Mouse (Mus musculus): ENCODE measurements at regions not wholly inside any gene's neighbourhood (a gene's known extent, or its start where the extent isn't known, plus 50 kb on each side); places are given as distances from the start of the nearest gene placed in this dataset.
A peak's percentile ranks its signal among the peaks of the same experiment; 100 is the strongest.

- Histone ChIP-seq H3K4me2 (ENCODE audit: low read depth) (no peak overlapping the region), H3K9me3 (ENCODE audit: control insufficient read depth, low read length) (no peaks in the 10 kb centered on the region), H3K4me3 (ENCODE audit: low read depth, low read length) (no peak overlapping the region), H3K9ac (ENCODE audit: low read length) (no peak overlapping the region), H3K36me3 (ENCODE audit: control insufficient read depth, insufficient read depth, low read length) (no peaks in the 10 kb centered on the region), H3K27me3 (ENCODE audit: control insufficient read depth, insufficient read depth, low read length) (no peaks in the 10 kb centered on the region), H3K27ac (ENCODE audit: low read depth, low read length) (no peak overlapping the region), H3K4me1 (ENCODE audit: control insufficient read depth, insufficient read depth, low read length) (no peaks in the 10 kb centered on the region)
- ATAC-seq (ENCODE audit: insufficient read depth, low FRiP score, low TSS enrichment) (no peak), DNase-seq (ENCODE audit: low spot score) (no peak)
- 85% methylated on average over 3 of the region's 3 CpGs for WGBS
These were observed 782.1 kb downstream of the Nova1 start for GRCm38 (mm10) chr12:46036540-46037094.

- no peak overlapping the region for H3K4me3 ChIP-seq (ENCODE audit: low read depth, low read length)
- H3K9ac ChIP-seq (ENCODE audit: low read length) = no peak overlapping the region
- H3K27ac ChIP-seq (ENCODE audit: low read depth, low read length) = no peak overlapping the region
- no peak for DNase-seq (ENCODE audit: low spot score)
- 90% methylated on average over 5 of the region's 5 CpGs for WGBS
- no peaks in the 10 kb centered on the region for H3K27me3 ChIP-seq (ENCODE audit: control insufficient read depth, insufficient read depth, low read length)
- no peaks in the 10 kb centered on the region for H3K36me3 ChIP-seq (ENCODE audit: control insufficient read depth, insufficient read depth, low read length)
- H3K4me1 ChIP-seq (ENCODE audit: control insufficient read depth, insufficient read depth, low read length) = no peaks in the 10 kb centered on the region
- no peak overlapping the region for H3K4me2 ChIP-seq (ENCODE audit: low read depth)
- no peaks in the 10 kb centered on the region for H3K9me3 ChIP-seq (ENCODE audit: control insufficient read depth, low read length)
- ATAC-seq (ENCODE audit: insufficient read depth, low FRiP score, low TSS enrichment) = no peak
These were observed 793.5 kb downstream of the Nova1 start for GRCm38 (mm10) chr12:46025266-46025665.

GRCm38 (mm10) chr12:46021546-46021910, 797.2 kb downstream of the Nova1 start:
- H3K27ac ChIP-seq (ENCODE audit: low read depth, low read length) = 0 out of 2 replicates have a peak overlapping the region, but pooled peaks have one; percentile 29
- no peaks in the 10 kb centered on the region for H3K4me1 ChIP-seq (ENCODE audit: control insufficient read depth, insufficient read depth, low read length)
- no peak overlapping the region for H3K9ac ChIP-seq (ENCODE audit: low read length)
- DNase-seq (ENCODE audit: low spot score) (no peak), ATAC-seq (ENCODE audit: insufficient read depth, low FRiP score, low TSS enrichment) (no peak)
- H3K27me3 ChIP-seq (ENCODE audit: control insufficient read depth, insufficient read depth, low read length) = no peaks in the 10 kb centered on the region
- no peaks in the 10 kb centered on the region for H3K36me3 ChIP-seq (ENCODE audit: control insufficient read depth, insufficient read depth, low read length)
- WGBS = 79% methylated on average over 4 of the region's 4 CpGs
- H3K4me3 ChIP-seq (ENCODE audit: low read depth, low read length) = no peak overlapping the region
- no peak overlapping the region for H3K4me2 ChIP-seq (ENCODE audit: low read depth)
- no peaks in the 10 kb centered on the region for H3K9me3 ChIP-seq (ENCODE audit: control insufficient read depth, low read length)

GRCm38 (mm10) chr12:46020835-46021545, 797.7 kb downstream of the Nova1 start:
- Histone ChIP-seq H3K9me3 (ENCODE audit: control insufficient read depth, low read length) (no peaks in the 10 kb centered on the region), H3K27me3 (ENCODE audit: control insufficient read depth, insufficient read depth, low read length) (no peaks in the 10 kb centered on the region), H3K4me3 (ENCODE audit: low read depth, low read length) (no peak overlapping the region), H3K4me1 (ENCODE audit: control insufficient read depth, insufficient read depth, low read length) (no peaks in the 10 kb centered on the region), H3K36me3 (ENCODE audit: control insufficient read depth, insufficient read depth, low read length) (no peaks in the 10 kb centered on the region), H3K4me2 (ENCODE audit: low read depth) (no peak overlapping the region), H3K9ac (ENCODE audit: low read length) (no peak overlapping the region), H3K27ac (ENCODE audit: low read depth, low read length) (no peak overlapping the region)
- DNase-seq (ENCODE audit: low spot score) = no peak
- 78% methylated on average over 6 of the region's 6 CpGs for WGBS
- ATAC-seq (ENCODE audit: insufficient read depth, low FRiP score, low TSS enrichment) = 0 out of 2 replicates have a peak, but pooled peaks have one; percentile 41

GRCm38 (mm10) chr12:45977691-45978414, 840.9 kb downstream of the Nova1 start:
- no peaks in the 10 kb centered on the region for H3K4me1 ChIP-seq (ENCODE audit: control insufficient read depth, insufficient read depth, low read length)
- H3K9me3 ChIP-seq (ENCODE audit: control insufficient read depth, low read length) = no peaks in the 10 kb centered on the region
- no peak overlapping the region for H3K4me2 ChIP-seq (ENCODE audit: low read depth)
- H3K36me3 ChIP-seq (ENCODE audit: control insufficient read depth, insufficient read depth, low read length) = no peaks in the 10 kb centered on the region
- no peak overlapping the region for H3K27ac ChIP-seq (ENCODE audit: low read depth, low read length)
- no peak for DNase-seq (ENCODE audit: low spot score)
- no peak overlapping the region for H3K9ac ChIP-seq (ENCODE audit: low read length)
- H3K27me3 ChIP-seq (ENCODE audit: control insufficient read depth, insufficient read depth, low read length) = no peaks in the 10 kb centered on the region
- ATAC-seq (ENCODE audit: insufficient read depth, low FRiP score, low TSS enrichment) = no peak
- no peak overlapping the region for H3K4me3 ChIP-seq (ENCODE audit: low read depth, low read length)

- no peaks in the 10 kb centered on the region for H3K4me1 ChIP-seq (ENCODE audit: control insufficient read depth, insufficient read depth, low read length)
- ATAC-seq (ENCODE audit: insufficient read depth, low FRiP score, low TSS enrichment) (no peak), DNase-seq (ENCODE audit: low spot score) (no peak)
- no peak overlapping the region for H3K4me3 ChIP-seq (ENCODE audit: low read depth, low read length)
- H3K27me3 ChIP-seq (ENCODE audit: control insufficient read depth, insufficient read depth, low read length) = no peaks in the 10 kb centered on the region
- H3K36me3 ChIP-seq (ENCODE audit: control insufficient read depth, insufficient read depth, low read length) = no peaks in the 10 kb centered on the region
- H3K9ac ChIP-seq (ENCODE audit: low read length) = no peak overlapping the region
- no peak overlapping the region for H3K27ac ChIP-seq (ENCODE audit: low read depth, low read length)
- H3K4me2 ChIP-seq (ENCODE audit: low read depth) = no peak overlapping the region
- WGBS = 80% methylated on average over 2 of the region's 2 CpGs
- no peaks in the 10 kb centered on the region for H3K9me3 ChIP-seq (ENCODE audit: control insufficient read depth, low read length)
These were observed 842.9 kb downstream of the Nova1 start for GRCm38 (mm10) chr12:45975780-45976179.

- DNase-seq (ENCODE audit: low spot score) = no peak
- WGBS = 71% methylated on average over 2 of the region's 2 CpGs
- no peaks in the 10 kb centered on the region for H3K27me3 ChIP-seq (ENCODE audit: control insufficient read depth, insufficient read depth, low read length)
- no peak overlapping the region for H3K27ac ChIP-seq (ENCODE audit: low read depth, low read length)
- no peaks in the 10 kb centered on the region for H3K36me3 ChIP-seq (ENCODE audit: control insufficient read depth, insufficient read depth, low read length)
- no peak overlapping the region for H3K4me3 ChIP-seq (ENCODE audit: low read depth, low read length)
- H3K9me3 ChIP-seq (ENCODE audit: control insufficient read depth, low read length) = no peaks in the 10 kb centered on the region
- H3K4me1 ChIP-seq (ENCODE audit: control insufficient read depth, insufficient read depth, low read length) = no peaks in the 10 kb centered on the region
- no peak for ATAC-seq (ENCODE audit: insufficient read depth, low FRiP score, low TSS enrichment)
- no peak overlapping the region for H3K4me2 ChIP-seq (ENCODE audit: low read depth)
- H3K9ac ChIP-seq (ENCODE audit: low read length) = no peak overlapping the region
These were observed 848.3 kb downstream of the Nova1 start for GRCm38 (mm10) chr12:45970472-45970871.

- Histone ChIP-seq H3K4me3 (ENCODE audit: low read depth, low read length) (no peak overlapping the region), H3K27me3 (ENCODE audit: control insufficient read depth, insufficient read depth, low read length) (no peaks in the 10 kb centered on the region), H3K27ac (ENCODE audit: low read depth, low read length) (no peak overlapping the region), H3K36me3 (ENCODE audit: control insufficient read depth, insufficient read depth, low read length) (no peaks in the 10 kb centered on the region), H3K9me3 (ENCODE audit: control insufficient read depth, low read length) (no peaks in the 10 kb centered on the region), H3K9ac (ENCODE audit: low read length) (no peak overlapping the region), H3K4me1 (ENCODE audit: control insufficient read depth, insufficient read depth, low read length) (no peaks in the 10 kb centered on the region), H3K4me2 (ENCODE audit: low read depth) (no peak overlapping the region)
- ATAC-seq (ENCODE audit: insufficient read depth, low FRiP score, low TSS enrichment) (no peak), DNase-seq (ENCODE audit: low spot score) (no peak)
- WGBS = 88% methylated on average over 1 of the region's 1 CpGs
These were observed 848.8 kb downstream of the Nova1 start for GRCm38 (mm10) chr12:45969881-45970280.

GRCm38 (mm10) chr12:45946918-45947317, 871.8 kb downstream of the Nova1 start:
- ATAC-seq (ENCODE audit: insufficient read depth, low FRiP score, low TSS enrichment) (no peak), DNase-seq (ENCODE audit: low spot score) (no peak)

More at GRCm38 (mm10) chr12:45946918-45947317, 871.8 kb downstream of the Nova1 start:
- Histone ChIP-seq H3K4me3 (ENCODE audit: low read depth, low read length) (no peak overlapping the region), H3K9me3 (ENCODE audit: control insufficient read depth, low read length) (no peaks in the 10 kb centered on the region), H3K4me1 (ENCODE audit: control insufficient read depth, insufficient read depth, low read length) (no peaks in the 10 kb centered on the region), H3K27me3 (ENCODE audit: control insufficient read depth, insufficient read depth, low read length) (no peaks in the 10 kb centered on the region), H3K9ac (ENCODE audit: low read length) (no peak overlapping the region), H3K36me3 (ENCODE audit: control insufficient read depth, insufficient read depth, low read length) (no peaks in the 10 kb centered on the region), H3K4me2 (ENCODE audit: low read depth) (no peak overlapping the region), H3K27ac (ENCODE audit: low read depth, low read length) (no peak overlapping the region)
- 55% methylated on average over 2 of the region's 2 CpGs for WGBS

All from neural tube, embryonic 11.5 days (tissue).